Mouse (Mus musculus) olfactory bulb, adult 2 months (tissue): ENCODE data around the gene Npr3.

Source experiments
- CTCF ChIP-seq: fragments of 200-500 bp; IDR thresholded peaks from 2 replicates; pipeline ENCODE4 v1.5.1; 2012; ENCODE audit warnings: low read depth, mild to moderate bottlenecking, low read length, moderate library complexity; ENCODE audit not compliant: insufficient read depth
- POLR2A ChIP-seq: fragments of 200-500 bp; IDR thresholded peaks from 2 replicates; pipeline ENCODE4 v1.6.1; 2012; ENCODE audit warnings: mild to moderate bottlenecking, low read depth, low read length, moderate library complexity; ENCODE audit not compliant: insufficient read depth

DNA sequence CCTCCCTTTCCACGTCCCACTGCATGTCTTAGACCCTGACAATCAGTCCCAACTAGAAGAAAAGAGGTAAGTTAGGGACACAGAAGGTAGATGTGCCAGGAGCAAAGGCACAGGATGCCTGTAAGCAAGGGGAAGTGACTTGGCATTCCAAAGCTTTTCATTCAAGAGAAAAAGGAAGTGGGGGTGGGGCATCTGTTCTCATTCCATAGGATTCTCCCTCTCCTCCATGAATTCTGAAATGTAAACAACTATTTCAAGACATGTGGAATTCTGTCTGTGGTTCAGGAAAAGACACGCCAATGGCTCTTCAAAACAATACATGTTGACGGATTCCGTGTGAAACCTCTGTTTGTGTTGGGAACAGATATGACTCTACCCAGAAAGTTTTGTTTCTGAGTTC, 65.3 kb downstream of the Npr3 start:
- TF ChIP-seq CTCF: no peak
- TF ChIP-seq POLR2A: no peak
